Mouse (Mus musculus) CH12.LX (cell line): ENCODE results near the gene C130026I21Rik. TPM values are rescaled to one million over a fixed set of nuclear protein-coding genes. Genes with fewer than 3 reads are reported as not detected.
"Not testable (repeated sequence)": the region's sequence is repeated elsewhere in the genome, so short reads cannot be mapped to it uniquely, and the experiment has no call there.

Experiments
- DNase-seq: peaks from one replicate; pipeline ENCODE4 v3.0.0-alpha.2; 2013; ENCODE audit errors: extremely low read depth
- H3K27ac ChIP-seq: 2 replicates; pipeline ENCODE4 v1.5.1; 2012; ENCODE audit warnings: low read depth, mild to moderate bottlenecking, control low read depth, moderate library complexity; ENCODE audit not compliant: insufficient read depth
- H3K27me3 ChIP-seq: replicated peaks from 2 replicates; pipeline ENCODE3; 2012; ENCODE audit warnings: inconsistent platforms
- H3K36me3 ChIP-seq, 2 experiments: replicated peaks in 1 of 2; 2 replicates each; pipeline versions ENCODE3 to v1.6.1; 2012; ENCODE audit warnings: inconsistent platforms in 1 of 2, low read length in 1 of 2, mild to moderate bottlenecking in 1 of 2, mixed read lengths in 1 of 2, moderate library complexity in 1 of 2; ENCODE audit not compliant: control insufficient read depth in 1 of 2, insufficient read depth in 1 of 2
- H3K4me1 ChIP-seq, 2 experiments: 2 replicates each; pipeline ENCODE4 v1.6.1; 2012; ENCODE audit warnings: inconsistent platforms in 1 of 2, moderate library complexity in 1 of 2; ENCODE audit not compliant: insufficient read depth in 2 of 2, control insufficient read depth in 1 of 2
- H3K4me2 ChIP-seq: 2 replicates; pipeline ENCODE4 v1.6.1; 2012; ENCODE audit warnings: low read depth, mild to moderate bottlenecking, control low read depth; ENCODE audit not compliant: poor library complexity, insufficient read depth, severe bottlenecking
- H3K4me3 ChIP-seq, 3 experiments: fragments of 150-350 bp in 1 of 3; sonication (generic) in 1 of 3; replicated peaks in 1 of 3; 2 replicates each; pipeline versions ENCODE3 to v1.5.1; 2011 to 2012; ENCODE audit warnings: low read depth in 2 of 3, low read length in 2 of 3, mild to moderate bottlenecking in 2 of 3, moderate library complexity in 2 of 3, control low read depth in 1 of 3, improper control_type of control experiment in 1 of 3, inconsistent platforms in 1 of 3, mixed read lengths in 1 of 3; ENCODE audit not compliant: poor library complexity in 1 of 3
- H3K79me2 ChIP-seq: replicated peaks from 2 replicates; pipeline ENCODE4 v1.6.1; 2012; ENCODE audit warnings: mild to moderate bottlenecking, moderate library complexity; ENCODE audit not compliant: control insufficient read depth, poor library complexity, insufficient read depth, severe bottlenecking; ENCODE audit errors: extremely low read depth
- H3K9ac ChIP-seq: 2 replicates; pipeline ENCODE4 v1.6.1; 2012; ENCODE audit warnings: low read depth, mild to moderate bottlenecking, control low read depth, moderate library complexity; ENCODE audit not compliant: insufficient read depth
- H3K9me3 ChIP-seq: replicated peaks from 2 replicates; pipeline ENCODE3; 2012; ENCODE audit warnings: low read length, inconsistent platforms, mixed read lengths
- dilution Hi-C: fragments of 300-500 bp; cut with MboI; formaldehyde crosslinking; loops from 2 replicates; pipeline ENCODE4 v1.14.3; 2020; ENCODE audit warnings: low sequenced_read_pairs; ENCODE audit not compliant: extremely low pct_unique_long_range_greater_than_20kb, extremely low pct_ligation_motif_present
- in situ Hi-C: fragments of 300-500 bp; cut with MboI; formaldehyde crosslinking; loops from 3 replicates; pipeline ENCODE4 v1.14.3; 2019; ENCODE audit warnings: low sequenced_read_pairs, low pct_ligation_motif_present, low pct_unique_long_range_greater_than_20kb, mixed read lengths
- polyA plus RNA-seq: library from polyadenylated mRNA; unstranded; fragments of >175 nt; gene quantifications from 2 replicates; pipeline ENCODE4 v1.2.1, GENCODE M21; 2012; ENCODE audit warnings: low read depth; ENCODE audit not compliant: insufficient read length
- total RNA-seq, 2 experiments: library from RNA; depleted of rRNA; stranded (reverse); fragments of 300-350 nt in 1 of 2; fragments of >200 nt in 1 of 2; gene quantifications; 2 replicates each; pipeline ENCODE4 v1.2.3; 2012 to 2014

C130026I21Rik gene
- total and polyA plus RNA-seq, 3 experiments, result 175 to 398 (median 379) TPM

DNA sequence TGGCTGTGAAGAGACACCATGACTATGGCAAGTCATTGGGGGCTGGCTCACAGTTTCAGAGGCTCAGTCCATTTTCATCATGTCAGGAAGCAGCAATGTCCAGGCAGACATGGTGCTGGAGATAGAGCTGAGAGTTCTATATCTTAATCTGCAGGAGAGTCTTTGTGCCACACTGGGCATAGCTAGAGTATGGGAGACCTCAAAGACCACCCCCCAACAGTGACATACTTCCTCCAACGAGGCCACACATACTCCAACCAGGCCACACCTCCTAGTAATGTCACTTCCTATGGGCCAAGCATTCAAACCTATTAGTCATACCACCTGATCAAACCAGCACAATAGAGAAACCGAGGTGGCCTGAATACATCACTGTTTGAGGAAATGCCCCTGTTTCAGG, 63.8 kb downstream of the C130026I21Rik start:
- H3K27me3 ChIP-seq, H3K36me3 ChIP-seq, in situ Hi-C loops, H3K9me3 ChIP-seq, dilution Hi-C loops, H3K4me2 ChIP-seq, H3K9ac ChIP-seq, H3K4me3 ChIP-seq, H3K79me2 ChIP-seq, H3K4me1 ChIP-seq: not testable (repeated sequence)
- H3K27ac ChIP-seq, result peak overlapping the region; percentile 79
- peak; percentile 30 for DNase-seq

DNA sequence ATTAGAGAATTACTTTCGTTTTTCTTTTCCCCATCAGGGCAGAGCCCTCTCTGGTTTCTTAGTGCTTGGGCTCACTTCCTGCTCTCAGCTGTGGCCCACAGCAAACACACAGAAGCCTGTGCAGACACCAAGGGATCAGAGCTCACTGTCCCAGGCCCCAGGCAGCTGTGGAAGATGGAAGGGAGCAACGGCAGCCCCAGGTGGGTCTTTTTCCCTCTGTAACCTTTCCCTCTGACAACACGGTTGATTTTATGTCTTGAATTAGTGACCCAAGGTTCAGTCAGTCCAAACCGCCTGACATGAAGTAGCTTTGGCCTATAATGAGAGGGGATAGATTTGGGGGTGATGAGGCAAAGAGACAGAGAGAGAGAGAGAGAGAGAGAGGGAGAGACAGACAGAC, 70.8 kb downstream of the C130026I21Rik start:
- Histone ChIP-seq H3K9ac (peak overlapping the region; percentile 76), H3K4me2 (peak overlapping the region; percentile 71), H3K27ac (peak overlapping the region; percentile 28; the same call in 1 of the 2 replicates), H3K4me3 (peak overlapping the region in 2 of 3 experiments; percentile 44 to 63)
- H3K9me3 ChIP-seq, H3K79me2 ChIP-seq, H3K36me3 ChIP-seq, H3K27me3 ChIP-seq, dilution Hi-C loops, in situ Hi-C loops, H3K4me1 ChIP-seq, DNase-seq: not testable (repeated sequence)

DNA sequence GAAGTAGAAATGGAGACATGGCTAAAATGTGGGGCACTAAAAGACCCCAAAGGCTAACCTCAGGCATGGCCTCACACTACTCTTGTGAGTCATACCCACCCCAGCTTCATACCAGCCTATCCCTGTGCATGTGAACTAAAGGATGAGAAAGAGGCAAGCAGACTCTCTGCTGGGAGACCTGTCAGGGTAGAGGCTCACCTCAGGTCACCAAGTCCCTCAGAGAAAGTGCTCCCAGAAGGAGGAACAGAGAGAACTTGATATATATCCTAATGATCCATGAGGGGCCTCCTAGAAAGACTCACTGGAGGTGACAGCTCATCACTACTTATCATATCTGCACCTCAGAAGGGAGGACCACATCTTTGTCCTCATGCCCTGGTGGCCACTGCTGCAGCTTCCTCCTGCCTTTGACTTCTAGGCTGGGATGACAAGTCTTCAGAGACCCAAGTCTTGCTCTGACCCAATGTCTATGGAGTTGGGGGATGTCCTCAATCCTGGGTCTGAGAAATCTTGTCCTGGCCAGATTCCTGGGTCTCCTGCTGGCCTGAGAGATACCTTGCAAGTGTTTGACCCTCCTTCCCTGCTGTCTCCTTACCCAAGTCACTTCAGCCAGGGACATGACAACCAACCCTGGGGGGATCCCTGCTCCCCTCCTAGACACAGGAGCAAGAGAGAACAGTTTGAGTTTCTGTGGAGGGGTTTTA, 71.6 kb downstream of the C130026I21Rik start:
- H3K4me3 ChIP-seq, H3K9ac ChIP-seq, H3K4me2 ChIP-seq, H3K27me3 ChIP-seq, H3K9me3 ChIP-seq, H3K79me2 ChIP-seq, H3K27ac ChIP-seq, H3K36me3 ChIP-seq, H3K4me1 ChIP-seq, DNase-seq, dilution Hi-C loops, in situ Hi-C loops: not testable (repeated sequence)

DNA sequence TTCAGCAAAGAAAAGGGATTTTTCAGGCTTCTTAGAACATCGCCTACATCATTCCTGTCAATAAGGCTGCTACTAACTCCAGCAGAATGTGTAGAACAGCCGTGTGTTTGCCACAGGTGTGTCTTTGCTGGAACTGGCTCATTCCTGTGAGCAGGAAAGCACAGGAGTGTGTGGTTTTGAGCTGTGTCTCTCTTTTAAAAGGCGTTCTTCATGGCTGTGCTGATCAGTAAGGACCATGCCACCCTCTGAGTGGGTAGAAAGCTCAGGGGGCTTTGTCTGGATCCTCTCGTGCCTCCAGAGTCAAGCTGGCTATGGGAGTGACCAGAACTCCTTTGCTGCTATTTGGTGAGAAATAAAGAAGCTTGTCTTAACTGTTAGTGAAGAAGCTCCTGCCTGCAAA, 73.6 kb downstream of the C130026I21Rik start:
- H3K79me2 ChIP-seq, H3K9me3 ChIP-seq, H3K4me3 ChIP-seq, H3K4me1 ChIP-seq, DNase-seq, H3K36me3 ChIP-seq, H3K9ac ChIP-seq, dilution Hi-C loops, in situ Hi-C loops, H3K4me2 ChIP-seq, H3K27ac ChIP-seq, H3K27me3 ChIP-seq: not testable (repeated sequence)

DNA sequence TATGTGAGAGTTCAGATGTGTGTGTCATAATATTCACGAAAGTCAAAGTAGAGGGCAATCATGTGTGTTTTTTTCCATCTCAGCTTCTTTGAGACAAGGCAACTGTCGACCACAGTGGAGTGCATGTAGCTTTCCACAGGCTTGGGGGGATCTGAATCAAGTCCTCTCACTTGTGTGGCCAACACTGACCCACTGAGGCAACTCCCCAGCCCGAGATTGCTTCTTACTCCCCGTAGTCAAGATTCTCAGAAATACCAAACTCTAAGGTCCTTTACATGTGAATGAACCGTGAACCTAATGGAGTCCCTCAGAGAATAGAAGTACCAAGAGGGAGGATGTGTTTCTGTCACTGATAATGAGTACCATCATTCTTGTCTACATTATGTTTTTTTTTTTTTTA, 76.6 kb downstream of the C130026I21Rik start:
- H3K79me2 ChIP-seq, H3K9me3 ChIP-seq, H3K27ac ChIP-seq, in situ Hi-C loops, DNase-seq, H3K4me2 ChIP-seq, H3K4me3 ChIP-seq, H3K9ac ChIP-seq, H3K27me3 ChIP-seq, dilution Hi-C loops, H3K36me3 ChIP-seq: not testable (repeated sequence)
- H3K4me1 ChIP-seq, result peaks cover 5 to 21% of the 10 kb centered on the region in 2 experiments

DNA sequence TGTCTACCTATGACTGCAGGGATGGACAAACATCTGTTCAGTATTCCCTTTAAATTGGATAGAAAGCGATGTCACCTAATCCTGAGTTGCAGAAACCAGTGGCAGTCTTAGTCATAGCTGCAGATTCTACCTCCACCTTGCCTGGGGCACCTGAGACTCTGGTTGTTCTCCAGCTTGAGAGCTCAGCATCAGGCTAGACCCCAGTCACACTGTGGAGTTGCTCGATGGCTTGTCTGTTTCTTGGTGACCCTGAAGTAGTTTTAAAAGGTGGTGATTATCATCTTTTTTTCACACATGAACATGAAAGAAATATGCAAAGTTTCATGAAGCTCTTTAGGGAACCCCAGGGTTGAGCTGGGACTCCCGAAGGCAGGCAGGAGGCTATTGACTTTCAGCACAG, 88.4 kb downstream of the C130026I21Rik start:
- H3K4me2 ChIP-seq, H3K27me3 ChIP-seq, H3K4me1 ChIP-seq, dilution Hi-C loops, H3K9ac ChIP-seq, H3K9me3 ChIP-seq, H3K36me3 ChIP-seq, H3K4me3 ChIP-seq, DNase-seq, H3K79me2 ChIP-seq, in situ Hi-C loops, H3K27ac ChIP-seq: not testable (repeated sequence)
